Mouse (Mus musculus) kidney, embryonic 16.5 days (tissue): Measurements from ENCODE around the gene Slc1a5. TPM values are rescaled to one million over a fixed set of nuclear protein-coding genes. Genes with fewer than 3 reads are reported as not detected.

ENCODE experiments used
- ATAC-seq: fragments of 200-750 bp; cut with Nextera tagmentation; 2 replicates; pipeline ENCODE4 v1.8.0; 2017; ENCODE audit warnings: moderate TSS enrichment; ENCODE audit not compliant: low FRiP score, low TSS enrichment
- H3K27ac ChIP-seq: fragments of 300-500 bp; sonication (generic); 2 replicates; pipeline ENCODE4 v1.5.1; 2014; ENCODE audit warnings: low read length
- H3K27me3 ChIP-seq: fragments of 300-500 bp; sonication (generic); 2 replicates; pipeline ENCODE4 v1.6.1; 2014; ENCODE audit warnings: low read length, control low read depth, mixed read lengths; ENCODE audit not compliant: insufficient read depth
- H3K36me3 ChIP-seq: fragments of 300-500 bp; sonication (generic); 2 replicates; pipeline ENCODE4 v1.6.1; 2014; ENCODE audit warnings: low read length, control low read depth, mixed read lengths; ENCODE audit not compliant: insufficient read depth
- H3K4me1 ChIP-seq: fragments of 300-500 bp; sonication (generic); 2 replicates; pipeline ENCODE4 v1.6.1; 2014; ENCODE audit warnings: low read length, control low read depth, mixed read lengths; ENCODE audit not compliant: insufficient read depth
- H3K4me2 ChIP-seq: fragments of 300-500 bp; sonication (generic); replicated peaks from 2 replicates; pipeline ENCODE4 v1.6.1; 2014; ENCODE audit warnings: low read depth, low read length
- H3K4me3 ChIP-seq: fragments of 300-500 bp; sonication (generic); 2 replicates; pipeline ENCODE4 v1.5.1; 2014; ENCODE audit warnings: mild to moderate bottlenecking, low read length
- H3K9ac ChIP-seq: fragments of 300-500 bp; sonication (generic); replicated peaks from 2 replicates; pipeline ENCODE4 v1.6.1; 2014; ENCODE audit warnings: low read length
- H3K9me3 ChIP-seq: fragments of 300-500 bp; sonication (generic); 2 replicates; pipeline ENCODE4 v1.6.1; 2016; ENCODE audit warnings: low read length, control low read depth
- WGBS: fragments of 180-500 bp; shearing (Covaris S2); extraction: QIAGEN DNeasy Blood & Tissue Kit; methylation state at CpG from one replicate; pipeline ENCODE4 v1.1.7; 2014; 5-methylcytosine and 5-hydroxymethylcytosine counted together
- polyA plus RNA-seq: library from polyadenylated mRNA; unstranded; fragments of >200 nt; fragmentation: Nextera tagmentation; extraction: Ambion mirVana; gene quantifications from 2 replicates; pipeline ENCODE4 v1.2.1, GENCODE M21; 2015

Gene Slc1a5
- polyA plus RNA-seq, 1 experiment from 2014 or later, result 51.0 TPM

GRCm38 (mm10) chr7:16815351-16815941, 34.3 kb downstream of the Slc1a5 start, which contains the start of gene Strn4:
Gene Strn4, plus strand, starts transcription at chr7:16815889.
- no peak for ATAC-seq
- WGBS, result 17% methylated on average over 1 of the region's 1 CpGs

GRCm38 (mm10) chr7:16816078-16816474, 34.9 kb downstream of the Slc1a5 start:
- H3K9ac ChIP-seq, result peak overlapping the region; percentile 99
- ATAC-seq, result peak; percentile 77
- peak overlapping the region; percentile 70 for H3K4me2 ChIP-seq
- WGBS, result 0% methylated on average over 41 of the region's 55 CpGs
- peak overlapping the region; percentile 84 for H3K4me3 ChIP-seq
- no peaks in the 10 kb centered on the region for H3K27me3 ChIP-seq
- peaks cover 40% of the 10 kb centered on the region for H3K4me1 ChIP-seq
- H3K27ac ChIP-seq, result peak overlapping the region; percentile 95
- H3K36me3 ChIP-seq, result peaks cover 16% of the 10 kb centered on the region
- no peaks in the 10 kb centered on the region for H3K9me3 ChIP-seq

More at GRCm38 (mm10) chr7:16815351-16815941, 34.3 kb downstream of the Slc1a5 start, which contains the start of gene Strn4:
- H3K9me3 ChIP-seq, result no peaks in the 10 kb centered on the region
- peak within 1 kb of the TSS; percentile 84 for H3K4me3 ChIP-seq
- peak within 1 kb of the TSS; percentile 99 for H3K9ac ChIP-seq
- H3K4me2 ChIP-seq, result peak within 1 kb of the TSS; percentile 70
- H3K36me3 ChIP-seq, result peaks cover 16% of the 10 kb centered on the region
- peak within 1 kb of the TSS; percentile 95 for H3K27ac ChIP-seq
- 0 out of 2 replicates have a peak, but pooled peaks cover under 1% of the 10 kb centered on the region for H3K27me3 ChIP-seq
- H3K4me1 ChIP-seq, result peaks cover 41% of the 10 kb centered on the region

- ATAC-seq, result peak; percentile 79
- Histone ChIP-seq H3K4me3 (peak within 1 kb of the TSS; percentile 84), H3K27me3 (no peaks in the 10 kb centered on the region), H3K4me2 (peak within 1 kb of the TSS; percentile 70), H3K9me3 (no peaks in the 10 kb centered on the region), H3K9ac (peak within 1 kb of the TSS; percentile 99), H3K36me3 (peaks cover 16% of the 10 kb centered on the region), H3K27ac (peak within 1 kb of the TSS; percentile 95), H3K4me1 (peaks cover 36% of the 10 kb centered on the region)
- under 1% methylated on average over 53 of the region's 64 CpGs for WGBS
Measured at GRCm38 (mm10) chr7:16816475-16817122, 35.5 kb downstream of the Slc1a5 start, which contains the start of gene Fkrp. Gene Fkrp, minus strand, starts transcription at chr7:16816732.

- H3K9ac ChIP-seq, result peak overlapping the region; percentile 99
- H3K4me3 ChIP-seq, result peak overlapping the region; percentile 84
- no peak overlapping the region for H3K27ac ChIP-seq
- peak overlapping the region; percentile 70 for H3K4me2 ChIP-seq
- H3K9me3 ChIP-seq, result no peaks in the 10 kb centered on the region
- no peaks in the 10 kb centered on the region for H3K27me3 ChIP-seq
- WGBS, result 57% methylated on average over 3 of the region's 3 CpGs
- ATAC-seq, result no peak
- peaks cover 32% of the 10 kb centered on the region for H3K4me1 ChIP-seq
- H3K36me3 ChIP-seq, result peaks cover 20% of the 10 kb centered on the region
Measured at GRCm38 (mm10) chr7:16817693-16818092, 36.6 kb downstream of the Slc1a5 start.

- Histone ChIP-seq H3K4me1 (peaks cover 32% of the 10 kb centered on the region), H3K4me3 (no peak overlapping the region), H3K27ac (no peak overlapping the region), H3K4me2 (no peak overlapping the region), H3K9me3 (no peaks in the 10 kb centered on the region), H3K9ac (no peak overlapping the region), H3K36me3 (peaks cover 15% of the 10 kb centered on the region), H3K27me3 (no peaks in the 10 kb centered on the region)
- WGBS, result 82% methylated on average over 5 of the region's 5 CpGs
- ATAC-seq, result no peak
Measured at GRCm38 (mm10) chr7:16819794-16820193, 38.7 kb downstream of the Slc1a5 start.

- no peak for ATAC-seq
- Histone ChIP-seq H3K9me3 (no peaks in the 10 kb centered on the region), H3K27me3 (no peaks in the 10 kb centered on the region), H3K36me3 (peaks cover 16% of the 10 kb centered on the region), H3K4me3 (no peak overlapping the region), H3K9ac (no peak overlapping the region), H3K27ac (no peak overlapping the region), H3K4me2 (no peak overlapping the region), H3K4me1 (peaks cover 32% of the 10 kb centered on the region)
- 68% methylated on average over 5 of the region's 5 CpGs for WGBS
Measured at GRCm38 (mm10) chr7:16820271-16820763, 39.2 kb downstream of the Slc1a5 start.

GRCm38 (mm10) chr7:16821091-16821490, 40.0 kb downstream of the Slc1a5 start:
- H3K27me3 ChIP-seq, result no peaks in the 10 kb centered on the region
- whole genome bisulfite sequencing, result 38% methylated on average over 3 of the region's 3 CpGs
- H3K4me2 ChIP-seq, result no peak overlapping the region
- H3K4me3 ChIP-seq, result no peak overlapping the region
- ATAC-seq, result no peak
- H3K36me3 ChIP-seq, result peaks cover 21% of the 10 kb centered on the region
- peaks cover 32% of the 10 kb centered on the region for H3K4me1 ChIP-seq
- H3K9ac ChIP-seq, result no peak overlapping the region
- H3K27ac ChIP-seq, result no peak overlapping the region
- H3K9me3 ChIP-seq, result no peaks in the 10 kb centered on the region

GRCm38 (mm10) chr7:16821669-16822101, 40.5 kb downstream of the Slc1a5 start:
- H3K27ac ChIP-seq, result no peak overlapping the region
- H3K27me3 ChIP-seq, result no peaks in the 10 kb centered on the region
- peaks cover 32% of the 10 kb centered on the region for H3K4me1 ChIP-seq
- H3K9me3 ChIP-seq, result no peaks in the 10 kb centered on the region
- ATAC-seq, result no peak
- H3K36me3 ChIP-seq, result peaks cover 27% of the 10 kb centered on the region
- H3K9ac ChIP-seq, result no peak overlapping the region
- H3K4me3 ChIP-seq, result no peak overlapping the region
- H3K4me2 ChIP-seq, result no peak overlapping the region
- 77% methylated on average over 4 of the region's 4 CpGs for WGBS

GRCm38 (mm10) chr7:16823734-16824133, 42.6 kb downstream of the Slc1a5 start:
- WGBS, result 67% methylated on average over 5 of the region's 5 CpGs
- Histone ChIP-seq H3K36me3 (peaks cover 46% of the 10 kb centered on the region), H3K9ac (no peak overlapping the region), H3K27ac (no peak overlapping the region), H3K4me3 (no peak overlapping the region), H3K9me3 (no peaks in the 10 kb centered on the region), H3K4me2 (no peak overlapping the region), H3K27me3 (no peaks in the 10 kb centered on the region), H3K4me1 (peaks cover 17% of the 10 kb centered on the region)
- no peak for ATAC-seq

GRCm38 (mm10) chr7:16825785-16826184, 44.6 kb downstream of the Slc1a5 start:
- Histone ChIP-seq H3K9ac (no peak overlapping the region), H3K27ac (no peak overlapping the region), H3K4me3 (no peak overlapping the region), H3K4me1 (peaks cover 4% of the 10 kb centered on the region; the same call in 1 of the 2 replicates), H3K27me3 (no peaks in the 10 kb centered on the region), H3K9me3 (no peaks in the 10 kb centered on the region), H3K36me3 (peaks cover 66% of the 10 kb centered on the region), H3K4me2 (no peak overlapping the region)
- WGBS, result 83% methylated on average over 10 of the region's 10 CpGs
- ATAC-seq, result no peak
